Mouse (Mus musculus) heart, adult 2 months (tissue): ENCODE data around the gene Gm9508. TPM values are rescaled to one million over a fixed set of nuclear protein-coding genes. Genes with fewer than 3 reads are reported as not detected.
"Not testable (repeated sequence)": the region's sequence is repeated elsewhere in the genome, so short reads cannot be mapped to it uniquely, and the experiment has no call there.

Source experiments
- DNase-seq, 2 experiments: peaks; one replicate each; pipeline ENCODE4 v3.0.0; 2021
- H3K27ac ChIP-seq: fragments of 200-600 bp; 2 replicates; pipeline ENCODE4 v1.8.1; 2022
- H3K27me3 ChIP-seq: fragments of 200-500 bp; 2 replicates; pipeline ENCODE4 v1.6.1; 2012; ENCODE audit warnings: mild to moderate bottlenecking, low read length, inconsistent platforms, mixed read lengths; ENCODE audit not compliant: control insufficient read depth, insufficient read depth
- H3K36me3 ChIP-seq: fragments of 200-500 bp; 2 replicates; pipeline ENCODE4 v1.6.1; 2012; ENCODE audit warnings: low read length, inconsistent platforms; ENCODE audit not compliant: control insufficient read depth, insufficient read depth
- H3K4me1 ChIP-seq: fragments of 200-500 bp; 2 replicates; pipeline ENCODE4 v1.6.1; 2011; ENCODE audit warnings: low read length; ENCODE audit not compliant: control insufficient read depth, insufficient read depth
- H3K4me3 ChIP-seq: fragments of 200-600 bp; 2 replicates; pipeline ENCODE4 v1.8.1; 2022
- H3K79me2 ChIP-seq: fragments of 200-500 bp; replicated peaks from 2 replicates; pipeline ENCODE4 v1.6.1; 2012; ENCODE audit warnings: mild to moderate bottlenecking, inconsistent platforms, low read length, moderate library complexity, mixed read lengths; ENCODE audit not compliant: control insufficient read depth, insufficient read depth
- H3K9ac ChIP-seq: fragments of 200-500 bp; 2 replicates; pipeline ENCODE4 v1.6.1; 2012; ENCODE audit warnings: low read depth, mild to moderate bottlenecking, control low read depth, inconsistent platforms, low read length, mixed read lengths
- CTCF ChIP-seq: fragments of 200-600 bp; IDR thresholded peaks from 2 replicates; pipeline ENCODE4 v1.8.1; 2022; ENCODE audit warnings: antibody characterized with exemption, mild to moderate bottlenecking, moderate library complexity
- EP300 ChIP-seq: fragments of 200-500 bp; IDR thresholded peaks from 2 replicates; pipeline ENCODE4 v1.6.1; 2011; ENCODE audit warnings: low read depth, low read length, control low read depth; ENCODE audit not compliant: insufficient read depth
- POLR2A ChIP-seq: fragments of 200-500 bp; IDR thresholded peaks from 2 replicates; pipeline ENCODE4 v1.6.1; 2011; ENCODE audit warnings: mild to moderate bottlenecking, low read depth, low read length, control low read depth; ENCODE audit not compliant: insufficient read depth
- WGBS: fragments of 180-500 bp; shearing (Covaris S2); methylation state at CpG from one replicate; pipeline ENCODE4 v1.1.7; 2018; 5-methylcytosine and 5-hydroxymethylcytosine counted together
- intact Hi-C: fragments of 180-260 bp; cut with DNase I; formaldehyde crosslinking; loops from one replicate; pipeline ENCODE4 v1.15.1; 2025
- polyA plus RNA-seq: library from polyadenylated mRNA; depleted of rRNA; stranded (reverse); fragments of >200 nt; gene quantifications from 2 replicates; pipeline ENCODE4 v1.2.3, GENCODE M21; 2012
- total RNA-seq, 2 experiments: library from RNA; stranded (reverse); gene quantifications; 2 replicates each; pipeline ENCODE4 v1.2.3; 2021

Gm9508 gene
- total and polyA plus RNA-seq, 3 experiments, result not detected

GRCm38 (mm10) chr10:77706326-77706725, 9.3 kb upstream of the Gm9508 start, which contains the start of gene Gm10272:
Gm10272 (plus strand) TSS chr10:77706626.
- 93% methylated on average over 1 of the region's 1 CpGs for WGBS
- no peak within 1 kb of the TSS for H3K4me3 ChIP-seq
- intact Hi-C loops, result no loop called here
- H3K79me2 ChIP-seq, result no peaks in the 10 kb centered on the region
- no peak within 1 kb of the TSS for H3K27ac ChIP-seq
- TF ChIP-seq CTCF (no peak), EP300 (no peak), POLR2A (no peak)
- H3K27me3 ChIP-seq, result no peaks in the 10 kb centered on the region
- no peaks in the 10 kb centered on the region for H3K36me3 ChIP-seq
- H3K9ac ChIP-seq, result no peak within 1 kb of the TSS
- DNase-seq, result no peak
- H3K4me1 ChIP-seq, result no peaks in the 10 kb centered on the region

DNA sequence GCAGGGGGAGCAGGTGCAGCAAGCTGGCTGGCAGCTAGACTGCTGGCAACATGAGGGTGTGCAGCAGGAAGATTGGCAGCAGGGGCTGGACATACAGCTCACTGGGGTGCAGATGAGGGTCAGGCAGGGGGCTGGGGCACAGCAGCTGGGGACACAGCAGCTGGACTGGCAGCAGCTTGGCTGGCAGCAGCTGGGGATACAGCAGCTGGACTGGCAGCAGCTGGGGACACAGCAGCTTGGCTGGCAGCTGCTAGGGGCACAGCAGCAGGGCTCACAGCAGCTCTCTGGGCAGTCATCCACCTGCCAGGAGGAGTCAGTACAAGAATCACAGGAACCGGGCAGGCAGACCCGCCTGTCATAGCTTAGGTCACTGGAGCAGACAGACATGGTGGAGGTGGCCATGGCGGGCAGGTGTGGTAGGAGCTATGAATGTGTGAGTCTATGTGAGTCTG, 6.7 kb downstream of the Gm9508 start, which contains the start of gene Gm19402:
Gm19402 (minus strand) TSS at position 402 of the 452 bp plus-strand sequence.
- H3K27ac ChIP-seq, DNase-seq, intact Hi-C loops, H3K9ac ChIP-seq, H3K4me1 ChIP-seq, H3K27me3 ChIP-seq, H3K4me3 ChIP-seq, H3K79me2 ChIP-seq, H3K36me3 ChIP-seq: not testable (repeated sequence)
- 70% methylated on average over 3 of the region's 3 CpGs for whole genome bisulfite sequencing

- TF ChIP-seq CTCF (no peak), EP300 (no peak), POLR2A (no peak)
- intact Hi-C loops, result no loop called here
- DNase-seq, result no peak
- H3K4me3 ChIP-seq, result no peak overlapping the region
- no peaks in the 10 kb centered on the region for H3K79me2 ChIP-seq
- WGBS, result 35% methylated on average over 10 of the region's 10 CpGs
- no peaks in the 10 kb centered on the region for H3K36me3 ChIP-seq
- no peak overlapping the region for H3K9ac ChIP-seq
- no peaks in the 10 kb centered on the region; the same call in none of the 2 replicates for H3K27me3 ChIP-seq
- H3K4me1 ChIP-seq, result no peaks in the 10 kb centered on the region
- no peak overlapping the region for H3K27ac ChIP-seq
Measured at GRCm38 (mm10) chr10:77687021-77687420, 10.0 kb downstream of the Gm9508 start.

DNA sequence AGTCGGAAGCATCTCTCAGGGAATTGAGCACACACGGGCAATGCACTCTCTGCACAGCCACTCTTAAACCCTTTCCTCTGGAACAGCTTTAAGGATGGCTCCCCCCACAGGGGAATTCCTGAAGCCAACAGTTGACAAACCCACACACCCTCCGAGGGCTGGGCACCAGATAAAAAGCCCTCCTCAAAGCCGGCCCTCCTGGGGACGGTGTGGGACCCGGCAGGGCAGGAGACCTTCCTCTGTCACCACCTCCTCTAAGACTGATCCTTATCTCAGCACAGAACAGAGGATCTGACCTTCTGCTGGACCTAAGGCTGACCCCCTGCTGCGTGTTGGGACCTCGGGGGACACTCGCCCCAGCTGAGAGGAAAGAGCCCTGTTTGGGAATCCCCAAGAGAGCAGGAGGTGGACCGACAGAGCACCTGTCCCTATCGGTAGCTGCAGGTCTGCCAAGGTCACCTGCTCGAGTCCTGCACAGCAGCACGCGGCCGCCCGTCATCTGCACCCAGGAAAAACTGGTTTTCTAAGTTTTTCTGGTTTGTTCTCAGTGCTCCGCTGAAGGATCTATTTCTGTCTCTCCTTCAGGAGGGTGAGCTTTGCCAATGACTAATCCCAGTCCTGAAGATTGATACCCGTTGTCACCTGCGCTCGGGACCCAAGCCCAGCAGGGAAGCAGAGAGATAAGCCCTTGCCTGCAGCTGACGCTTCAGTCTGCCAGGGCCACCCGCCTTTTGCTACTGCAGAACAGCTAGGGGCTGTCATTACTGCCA, 11.0 kb downstream of the Gm9508 start, which contains the start of gene Tspear:
Tspear (plus strand) TSS at position 675 of the 770 bp plus-strand sequence.
- H3K27me3 ChIP-seq, result no peaks in the 10 kb centered on the region; the same call in none of the 2 replicates
- DNase-seq, result peak in 1 of 2 experiments; percentile 27
- WGBS, result 4% methylated on average over 22 of the region's 22 CpGs
- no peak within 1 kb of the TSS for H3K9ac ChIP-seq
- TF ChIP-seq CTCF (no peak), EP300 (no peak), POLR2A (no peak)
- H3K4me1 ChIP-seq, result no peaks in the 10 kb centered on the region
- H3K36me3 ChIP-seq, result no peaks in the 10 kb centered on the region
- no peaks in the 10 kb centered on the region for H3K79me2 ChIP-seq
- intact Hi-C loops, result no loop called here
- no peak within 1 kb of the TSS for H3K4me3 ChIP-seq
- H3K27ac ChIP-seq, result no peak within 1 kb of the TSS

GRCm38 (mm10) chr10:77684181-77684580, 12.9 kb downstream of the Gm9508 start:
- intact Hi-C loops, result no loop called here
- Histone ChIP-seq H3K36me3 (no peaks in the 10 kb centered on the region), H3K27ac (no peak overlapping the region), H3K79me2 (no peaks in the 10 kb centered on the region), H3K4me3 (no peak overlapping the region), H3K9ac (no peak overlapping the region), H3K4me1 (no peaks in the 10 kb centered on the region), H3K27me3 (no peaks in the 10 kb centered on the region; the same call in none of the 2 replicates)
- WGBS, result 31% methylated on average over 8 of the region's 8 CpGs
- no peak for DNase-seq
- no peak for TF ChIP-seq EP300
- no peak for TF ChIP-seq CTCF
- TF ChIP-seq POLR2A, result no peak

DNA sequence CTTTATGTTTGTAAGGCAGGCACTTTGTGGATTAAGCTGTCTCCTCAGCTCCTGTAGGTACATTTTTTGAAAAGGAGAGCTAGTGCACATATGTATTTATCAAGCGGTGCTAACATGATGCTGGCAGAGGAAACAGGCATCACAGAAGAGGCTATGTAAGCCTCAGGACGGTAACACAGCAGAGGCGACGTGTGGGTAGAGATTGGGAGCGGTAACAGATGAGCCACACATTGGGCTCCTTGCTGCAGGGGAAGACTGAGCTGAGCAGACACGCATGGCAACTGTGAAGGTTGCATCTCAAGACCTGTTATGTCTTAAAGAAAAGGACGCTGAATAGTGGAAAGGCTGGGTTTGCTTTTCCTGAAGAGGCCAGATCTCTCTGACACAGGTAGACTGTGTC, 14.0 kb downstream of the Gm9508 start:
- no peak overlapping the region for H3K27ac ChIP-seq

More for the DNA sequence above, 14.0 kb downstream of the Gm9508 start:
- WGBS, result 65% methylated on average over 7 of the region's 7 CpGs
- H3K4me3 ChIP-seq, result no peak overlapping the region
- no peak overlapping the region for H3K9ac ChIP-seq
- H3K79me2 ChIP-seq, result no peaks in the 10 kb centered on the region
- H3K27me3 ChIP-seq, result no peaks in the 10 kb centered on the region; the same call in none of the 2 replicates
- TF ChIP-seq POLR2A (no peak), CTCF (no peak), EP300 (no peak)
- H3K36me3 ChIP-seq, result no peaks in the 10 kb centered on the region
- H3K4me1 ChIP-seq, result no peaks in the 10 kb centered on the region
- intact Hi-C loops, result no loop called here
- no peak for DNase-seq
